Mouse (Mus musculus) liver, embryonic 14.5 days (tissue): ENCODE measurements around the gene Rbp4.

Experiments used
- CTCF ChIP-seq: IDR thresholded peaks from 2 replicates; pipeline ENCODE4 v1.5.1; 2016; ENCODE audit warnings: antibody characterized with exemption, low read depth, control low read depth
- EP300 ChIP-seq: IDR thresholded peaks from 2 replicates; pipeline ENCODE4 v1.6.1; 2016; ENCODE audit warnings: antibody characterized with exemption, low read depth

DNA sequence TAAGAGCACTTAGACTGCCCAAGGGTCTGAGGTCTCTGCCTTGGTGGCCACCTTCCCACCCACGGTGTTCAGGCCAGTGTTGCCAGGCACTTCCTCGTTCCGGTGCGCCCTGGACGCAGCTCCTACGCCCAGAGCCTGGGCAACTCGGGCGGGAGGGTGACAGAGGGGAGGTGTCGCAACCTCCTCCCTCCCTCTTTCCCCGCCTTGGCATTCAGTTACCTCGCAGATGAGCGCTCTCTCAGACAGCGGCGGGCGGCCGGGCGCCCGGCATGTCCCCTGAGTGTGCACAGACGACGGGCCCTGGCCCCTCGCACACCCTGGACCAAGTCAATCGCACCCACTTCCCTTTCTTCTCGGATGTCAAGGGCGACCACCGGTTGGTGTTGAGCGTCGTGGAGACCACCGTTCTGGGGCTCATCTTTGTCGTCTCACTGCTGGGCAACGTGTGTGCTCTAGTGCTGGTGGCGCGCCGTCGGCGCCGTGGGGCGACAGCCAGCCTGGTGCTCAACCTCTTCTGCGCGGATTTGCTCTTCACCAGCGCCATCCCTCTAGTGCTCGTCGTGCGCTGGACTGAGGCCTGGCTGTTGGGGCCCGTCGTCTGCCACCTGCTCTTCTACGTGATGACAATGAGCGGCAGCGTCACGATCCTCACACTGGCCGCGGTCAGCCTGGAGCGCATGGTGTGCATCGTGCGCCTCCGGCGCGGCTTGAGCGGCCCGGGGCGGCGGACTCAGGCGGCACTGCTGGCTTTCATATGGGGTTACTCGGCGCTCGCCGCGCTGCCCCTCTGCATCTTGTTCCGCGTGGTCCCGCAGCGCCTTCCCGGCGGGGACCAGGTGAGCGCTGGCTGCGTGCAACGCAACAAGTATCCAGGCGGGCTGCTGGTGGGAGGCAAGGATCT is 28.0 kb downstream of the Rbp4 start, which contains the start of gene Ffar4:
- TF ChIP-seq CTCF: no peak
- no peak for TF ChIP-seq EP300
